In the genomic region with DNA sequence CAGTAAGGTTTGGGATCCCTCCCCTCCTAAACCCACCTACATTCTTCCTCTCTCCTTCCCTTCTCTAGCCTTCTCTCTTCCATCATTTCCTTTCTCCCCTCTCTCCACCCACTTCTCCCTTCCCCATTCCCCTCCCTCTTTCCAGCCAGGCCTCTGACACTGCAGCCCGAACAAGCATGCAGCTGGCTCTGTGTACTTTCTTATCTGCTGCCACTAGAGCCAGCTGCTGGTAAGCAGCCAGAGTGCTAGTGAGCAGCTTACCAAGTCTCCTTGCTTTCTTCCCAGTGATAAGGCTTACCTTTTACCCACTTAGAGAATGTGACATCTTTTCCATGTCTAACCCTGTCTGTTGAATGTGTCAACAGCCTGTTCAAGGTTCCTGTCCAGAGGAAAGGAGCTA, we compare ENCODE assay signal across 16 mouse cellular contexts.
DNase-seq lines count a peak whose midpoint lies in the region; ATAC-seq lines count a peak whose summit lies in the region.
"Had no signal": no experiment of that assay in that cellular context is flagged by ENCODE, and none has a peak within 500 bp of the region (broad histone marks: within the 10 kb centered on the region; RNA-seq: fewer than 3 reads in every experiment).

No protein-coding gene starts in this region.

- H3K4me1 ChIP-seq in heart, embryonic 12.5 days (replicated peaks) = peaks cover 56% of the 10 kb centered on the region
- H3K4me1 ChIP-seq in intestine, embryonic 15.5 days (replicated peaks) = no peaks in the 10 kb centered on the region
- peaks cover 3% of the 10 kb centered on the region; the same call in 1 of the 2 replicates for H3K4me1 ChIP-seq in forebrain, embryonic 16.5 days (replicated peaks; ENCODE audit: control insufficient read depth, insufficient read depth, low read length)

- no peak for ATAC-seq in heart, embryonic 12.5 days (ENCODE audit: insufficient number of reproducible peaks, low FRiP score)
- ATAC-seq in intestine, embryonic 15.5 days = peak; percentile 69; the same call in 1 of the 2 replicates
- ATAC-seq in forebrain, embryonic 16.5 days = no peak
- ATAC-seq: inflammation-experienced regulatory T-cells, adult 6 months had no signal

- no peaks in the 10 kb centered on the region for H3K27me3 ChIP-seq in heart, embryonic 12.5 days (replicated peaks)
- H3K27me3 ChIP-seq in intestine, embryonic 15.5 days (replicated peaks) = no peaks in the 10 kb centered on the region
- H3K27me3 ChIP-seq in forebrain, embryonic 16.5 days (replicated peaks; ENCODE audit: control insufficient read depth, insufficient read depth, low read length) = no peaks in the 10 kb centered on the region

- no peak overlapping the region for H3K9ac ChIP-seq in heart, embryonic 12.5 days
- no peak overlapping the region for H3K9ac ChIP-seq in intestine, embryonic 15.5 days
- H3K9ac ChIP-seq in forebrain, embryonic 16.5 days (replicated peaks; ENCODE audit: low read depth, low read length) = no peak overlapping the region
- H3K9ac ChIP-seq: liver, embryonic 14.5 days had no signal

- no peaks in the 10 kb centered on the region for H3K9me3 ChIP-seq in heart, embryonic 12.5 days (replicated peaks)
- H3K9me3 ChIP-seq in intestine, embryonic 15.5 days = no peaks in the 10 kb centered on the region
- no peaks in the 10 kb centered on the region for H3K9me3 ChIP-seq in forebrain, embryonic 16.5 days (ENCODE audit: control insufficient read depth, low read length)
- H3K9me3 ChIP-seq: hindbrain, embryonic 10.5 days; limb, embryonic 10.5 days; megakaryocyte, embryonic 14.5 days had no signal

- no peak overlapping the region for H3K4me3 ChIP-seq in heart, embryonic 12.5 days
- no peak overlapping the region for H3K4me3 ChIP-seq in intestine, embryonic 15.5 days (replicated peaks)
- H3K4me3 ChIP-seq in forebrain, embryonic 16.5 days (replicated peaks; ENCODE audit: low read length) = no peak overlapping the region
- H3K4me3 ChIP-seq: hindbrain, embryonic 10.5 days; limb, embryonic 10.5 days; megakaryocyte, embryonic 14.5 days had no signal

- peak overlapping the region; percentile 65 for H3K27ac ChIP-seq in heart, embryonic 12.5 days (ENCODE audit: poor library complexity, severe bottlenecking)
- H3K27ac ChIP-seq in intestine, embryonic 15.5 days = no peak overlapping the region
- no peak overlapping the region for H3K27ac ChIP-seq in forebrain, embryonic 16.5 days (ENCODE audit: low read length)
- H3K27ac ChIP-seq: hindbrain, embryonic 10.5 days; limb, embryonic 10.5 days; liver, embryonic 14.5 days had no signal

- WGBS in heart, embryonic 12.5 days = 4% methylated on average over 1 of the region's 1 CpGs
- 0% methylated on average over 1 of the region's 1 CpGs for whole genome bisulfite sequencing in intestine, embryonic 15.5 days
- WGBS in forebrain, embryonic 16.5 days = 33% methylated on average over 1 of the region's 1 CpGs

- no peak overlapping the region for H3K4me2 ChIP-seq in heart, embryonic 12.5 days
- H3K4me2 ChIP-seq in intestine, embryonic 15.5 days (replicated peaks) = no peak overlapping the region
- no peak overlapping the region for H3K4me2 ChIP-seq in forebrain, embryonic 16.5 days (ENCODE audit: low read length)

- DNase-seq in heart, adult 11 months = peak; percentile 94
- DNase-seq in heart, postnatal 25 days (ENCODE audit: low spot score) = no peak
- peak; percentile 43 for DNase-seq in MN1 (ENCODE audit: low spot score)
- no peak for DNase-seq in frontal cortex, postnatal 36 days (ENCODE audit: low spot score in 2 of 2)
- no peak for DNase-seq in kidney, postnatal 36 days
- DNase-seq: adrenal gland, postnatal 14 days; cerebellum, postnatal 10 days; kidney, postnatal 14 days had no signal

- intact Hi-C loops in heart, postnatal 25 days (cut with DNase I) = no loop called here

- no peaks in the 10 kb centered on the region for H3K36me3 ChIP-seq in heart, embryonic 12.5 days
- no peaks in the 10 kb centered on the region for H3K36me3 ChIP-seq in intestine, embryonic 15.5 days
- H3K36me3 ChIP-seq in forebrain, embryonic 16.5 days (ENCODE audit: control insufficient read depth, insufficient read depth) = no peaks in the 10 kb centered on the region
- H3K36me3 ChIP-seq: hindbrain, embryonic 10.5 days; limb, embryonic 10.5 days had no signal

Comparison
In these comparisons a context has a peak if more than half of its experiments do, and no peak if none do; other contexts are left out.
1. DNase-seq: peak in heart, adult 11 months (single experiment) and MN1 (single experiment); none in heart, postnatal 25 days (single experiment), frontal cortex, postnatal 36 days (0 of 2) and kidney, postnatal 36 days (0 of 2).